Mouse (Mus musculus): ENCODE data around the gene Flt3l.

DNA sequence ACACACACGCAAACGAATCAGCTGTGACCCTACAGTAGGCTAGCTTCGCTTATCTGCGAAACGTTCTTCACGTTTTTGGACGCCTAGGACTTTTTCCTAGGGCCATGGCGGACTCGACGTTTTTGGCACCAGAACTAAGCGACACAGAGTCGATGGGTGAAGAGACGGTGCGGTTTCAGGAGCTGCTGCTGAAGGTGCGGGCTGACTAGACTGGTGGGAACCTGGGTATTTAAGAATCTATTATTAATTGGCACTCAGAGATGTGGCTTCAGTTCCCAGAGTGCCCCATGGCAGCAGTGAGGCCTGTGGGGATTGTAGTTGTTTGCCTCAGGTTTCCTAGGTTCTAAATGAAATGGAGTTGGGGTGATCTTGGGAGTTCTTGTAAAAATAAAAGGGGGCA lies 20.0 kb upstream of the Flt3l start:
- TF ChIP-seq CTCF (IDR thresholded peaks at IDR 0.05; ENCODE audit: borderline replicate concordance, insufficient read depth, low read length) = no peak
- TF ChIP-seq POLR2A (IDR thresholded peaks at IDR 0.05; ENCODE audit: low read depth, low read length) = no peak
